Mouse (Mus musculus) central nervous system, embryonic 18 days (tissue): ENCODE results near the gene 2300009A05Rik. TPM values are rescaled to one million over a fixed set of nuclear protein-coding genes. Genes with fewer than 3 reads are reported as not detected.

Experiments used
- polyA plus RNA-seq: library from polyadenylated mRNA; depleted of rRNA; stranded (reverse); fragments of >200 nt; gene quantifications from 2 replicates; pipeline ENCODE4 v1.2.3, GENCODE M21; 2012; rRNA removed

The 2300009A05Rik gene
- polyA plus RNA-seq = 33.5 and 38.4 TPM in 2 replicates

GRCm38 (mm10) chr9:63398611-63399462 is at the start of gene 2300009A05Rik:
Gene 2300009A05Rik (minus strand): TSS chr9:63399246.

GRCm38 (mm10) chr9:63377270-63378142 is 21.5 kb downstream of the 2300009A05Rik start, which contains the start of gene Map2k5:
Gene Map2k5 (minus strand): TSS chr9:63377902.

Other genes with a start within 250 kb of the 2300009A05Rik start
- gene Map2k5, start 21.3 kb downstream of the 2300009A05Rik start, polyA plus RNA-seq = 32.3 TPM in 2 replicates
- 0.04 and 0.05 TPM in 2 replicates for gene Iqch, start 203.2 kb upstream of the 2300009A05Rik start, polyA plus RNA-seq
- 33.0 and 33.3 TPM in 2 replicates for gene Aagab, start 203.4 kb upstream of the 2300009A05Rik start, polyA plus RNA-seq